Mouse (Mus musculus) lung, postnatal 0 days (tissue): Measurements from ENCODE around the gene Gm10837. TPM values are rescaled to one million over a fixed set of nuclear protein-coding genes. Genes with fewer than 3 reads are reported as not detected.

Source experiments
- ATAC-seq: fragments of 200-750 bp; cut with Nextera tagmentation; 2 replicates; pipeline ENCODE4 v1.8.0; 2017; ENCODE audit warnings: moderate library complexity
- DNase-seq: peaks from one replicate; pipeline ENCODE4 v3.0.0-alpha.2; 2016; ENCODE audit warnings: low spot score
- H3K27ac ChIP-seq: fragments of 300-500 bp; sonication (generic); 2 replicates; pipeline ENCODE4 v1.5.1; 2014; ENCODE audit warnings: antibody characterized with exemption, mild to moderate bottlenecking, low read length, mixed read lengths
- H3K27me3 ChIP-seq: fragments of 300-500 bp; sonication (generic); replicated peaks from 2 replicates; pipeline ENCODE4 v1.6.1; 2014; ENCODE audit warnings: low read length, mixed read lengths; ENCODE audit not compliant: insufficient read depth
- H3K36me3 ChIP-seq: fragments of 300-500 bp; sonication (generic); 2 replicates; pipeline ENCODE4 v1.6.1; 2014; ENCODE audit warnings: low read length, mixed read lengths; ENCODE audit not compliant: insufficient read depth
- H3K4me1 ChIP-seq: fragments of 300-500 bp; sonication (generic); 2 replicates; pipeline ENCODE4 v1.6.1; 2014; ENCODE audit warnings: antibody characterized with exemption, low read depth, low read length, mixed read lengths; ENCODE audit not compliant: insufficient read depth
- H3K4me2 ChIP-seq: fragments of 300-500 bp; sonication (generic); replicated peaks from 2 replicates; pipeline ENCODE4 v1.6.1; 2014; ENCODE audit warnings: low read depth, mild to moderate bottlenecking, low read length, moderate library complexity, mixed read lengths
- H3K4me3 ChIP-seq: fragments of 300-500 bp; sonication (generic); 2 replicates; pipeline ENCODE4 v1.5.1; 2014; ENCODE audit warnings: low read depth, low read length
- H3K9ac ChIP-seq: fragments of 300-500 bp; sonication (generic); replicated peaks from 2 replicates; pipeline ENCODE4 v1.6.1; 2014; ENCODE audit warnings: low read depth, mild to moderate bottlenecking
- H3K9me3 ChIP-seq: fragments of 300-500 bp; sonication (generic); 2 replicates; pipeline ENCODE4 v1.6.1; 2016; ENCODE audit warnings: low read length, mixed read lengths
- CTCF ChIP-seq: IDR thresholded peaks from 2 replicates; pipeline ENCODE4 v1.5.1; 2016; ENCODE audit warnings: antibody characterized with exemption, mild to moderate bottlenecking
- EP300 ChIP-seq: IDR thresholded peaks from 2 replicates; pipeline ENCODE4 v1.6.1; 2016; ENCODE audit warnings: antibody characterized with exemption, mild to moderate bottlenecking, control low read depth
- WGBS: fragments of 180-500 bp; shearing (Covaris S2); extraction: QIAGEN DNeasy Blood & Tissue Kit; methylation state at CpG from one replicate; pipeline ENCODE4 v1.1.7; 2014; 5-methylcytosine and 5-hydroxymethylcytosine counted together
- polyA plus RNA-seq: library from polyadenylated mRNA; unstranded; fragments of >200 nt; fragmentation: Nextera tagmentation; extraction: Ambion mirVana; gene quantifications from 2 replicates; pipeline ENCODE4 v1.2.1, GENCODE M21; 2015

Gm10837 gene
- polyA plus RNA-seq, 1 experiment from 2014 or later = not detected

- 3% methylated on average over 28 of the region's 28 CpGs for WGBS
- no peak overlapping the region for H3K4me2 ChIP-seq
- 0 out of 2 replicates have a peak, but pooled peaks cover 7% of the 10 kb centered on the region for H3K4me1 ChIP-seq
- H3K36me3 ChIP-seq = no peaks in the 10 kb centered on the region
- H3K4me3 ChIP-seq = no peak overlapping the region
- H3K27me3 ChIP-seq = peaks cover 98% of the 10 kb centered on the region
- no peak for TF ChIP-seq CTCF
- TF ChIP-seq EP300 = no peak
- no peak for ATAC-seq
- no peaks in the 10 kb centered on the region for H3K9me3 ChIP-seq
- H3K27ac ChIP-seq = no peak overlapping the region
- H3K9ac ChIP-seq = no peak overlapping the region
- DNase-seq = no peak
These were observed 21.2 kb upstream of the Gm10837 start for GRCm38 (mm10) chr14:122468971-122469755.

DNA sequence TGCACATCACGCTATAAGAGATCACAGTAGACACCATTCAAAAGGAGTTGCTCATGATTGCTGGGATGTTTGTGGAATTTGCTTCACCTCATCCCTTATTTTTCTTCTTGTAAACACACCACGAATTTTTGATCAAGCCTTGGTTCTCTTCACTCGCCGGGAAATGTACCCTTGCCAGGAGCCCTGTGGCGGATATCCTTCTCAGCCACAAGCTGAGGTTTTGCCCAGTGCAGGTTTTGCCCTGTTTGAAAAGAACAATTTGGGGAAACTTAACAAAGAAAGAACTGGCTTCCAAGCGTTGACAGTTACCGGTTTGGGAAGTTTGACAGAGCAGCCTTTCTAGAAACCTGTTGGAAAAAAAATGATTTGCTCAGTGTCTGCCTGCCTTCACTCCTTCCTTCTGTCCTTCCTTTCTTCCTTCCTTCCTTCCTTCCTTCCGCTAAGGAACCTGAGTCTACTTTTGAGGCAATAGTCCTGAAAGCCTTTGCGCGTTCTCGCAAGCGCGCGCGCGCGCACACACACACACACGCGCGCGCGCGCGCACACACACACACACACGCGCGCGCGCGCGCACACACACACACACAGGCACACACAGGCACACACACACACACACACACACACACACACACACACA lies 18.8 kb upstream of the Gm10837 start:
- Histone ChIP-seq H3K4me3 (no peak overlapping the region), H3K4me1 (peaks cover 7% of the 10 kb centered on the region), H3K4me2 (no peak overlapping the region), H3K36me3 (no peaks in the 10 kb centered on the region), H3K9me3 (no peaks in the 10 kb centered on the region), H3K27me3 (peaks cover 97% of the 10 kb centered on the region), H3K9ac (no peak overlapping the region), H3K27ac (no peak overlapping the region)
- WGBS = 9% methylated on average over 31 of the region's 31 CpGs
- no peak for ATAC-seq
- TF ChIP-seq CTCF (no peak), EP300 (no peak)
- DNase-seq = no peak

DNA sequence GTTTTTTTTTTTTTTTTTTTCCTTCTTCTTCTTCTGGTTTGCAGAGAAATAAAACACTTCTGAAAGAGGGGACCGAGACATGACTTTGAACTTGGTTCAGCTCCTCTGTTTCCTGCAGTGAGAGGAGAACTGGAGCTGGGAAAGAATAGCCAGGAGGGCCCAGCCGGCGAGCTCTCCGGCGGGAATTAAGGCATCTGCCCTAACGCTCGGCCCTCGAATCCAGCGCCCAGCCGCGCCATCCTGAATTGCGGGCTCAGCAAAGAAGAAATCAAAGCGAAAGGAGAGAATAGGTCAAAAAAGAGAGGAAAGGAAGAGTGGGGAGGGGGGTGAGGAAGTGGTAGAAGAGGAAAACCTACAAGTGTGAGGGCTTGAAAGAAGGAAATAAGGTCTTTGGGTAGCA lies 18.2 kb upstream of the Gm10837 start:
- Histone ChIP-seq H3K27ac (no peak overlapping the region), H3K4me2 (no peak overlapping the region), H3K4me1 (peaks cover 7% of the 10 kb centered on the region), H3K9ac (no peak overlapping the region), H3K9me3 (no peaks in the 10 kb centered on the region), H3K36me3 (no peaks in the 10 kb centered on the region), H3K4me3 (no peak overlapping the region), H3K27me3 (peaks cover 97% of the 10 kb centered on the region)
- WGBS = 2% methylated on average over 13 of the region's 13 CpGs
- TF ChIP-seq EP300 = no peak
- no peak for TF ChIP-seq CTCF
- DNase-seq = no peak
- no peak for ATAC-seq

GRCm38 (mm10) chr14:122472647-122473046 lies 17.7 kb upstream of the Gm10837 start:
- Histone ChIP-seq H3K4me3 (no peak overlapping the region), H3K27me3 (peaks cover 97% of the 10 kb centered on the region), H3K9me3 (no peaks in the 10 kb centered on the region), H3K9ac (no peak overlapping the region), H3K36me3 (no peaks in the 10 kb centered on the region), H3K4me2 (no peak overlapping the region), H3K27ac (no peak overlapping the region), H3K4me1 (peaks cover 7% of the 10 kb centered on the region)
- DNase-seq (no peak), ATAC-seq (no peak)
- WGBS = 4% methylated on average over 5 of the region's 5 CpGs
- no peak for TF ChIP-seq EP300
- no peak for TF ChIP-seq CTCF

- Histone ChIP-seq H3K4me2 (no peak overlapping the region), H3K36me3 (no peaks in the 10 kb centered on the region), H3K9me3 (no peaks in the 10 kb centered on the region), H3K27ac (no peak overlapping the region), H3K27me3 (peaks cover 97% of the 10 kb centered on the region), H3K9ac (no peak overlapping the region), H3K4me1 (peaks cover 7% of the 10 kb centered on the region), H3K4me3 (no peak overlapping the region)
- no peak for TF ChIP-seq CTCF
- no peak for DNase-seq
- no peak for ATAC-seq
- WGBS = 3% methylated on average over 17 of the region's 17 CpGs
These were observed 17.1 kb upstream of the Gm10837 start for GRCm38 (mm10) chr14:122473211-122473751.

DNA sequence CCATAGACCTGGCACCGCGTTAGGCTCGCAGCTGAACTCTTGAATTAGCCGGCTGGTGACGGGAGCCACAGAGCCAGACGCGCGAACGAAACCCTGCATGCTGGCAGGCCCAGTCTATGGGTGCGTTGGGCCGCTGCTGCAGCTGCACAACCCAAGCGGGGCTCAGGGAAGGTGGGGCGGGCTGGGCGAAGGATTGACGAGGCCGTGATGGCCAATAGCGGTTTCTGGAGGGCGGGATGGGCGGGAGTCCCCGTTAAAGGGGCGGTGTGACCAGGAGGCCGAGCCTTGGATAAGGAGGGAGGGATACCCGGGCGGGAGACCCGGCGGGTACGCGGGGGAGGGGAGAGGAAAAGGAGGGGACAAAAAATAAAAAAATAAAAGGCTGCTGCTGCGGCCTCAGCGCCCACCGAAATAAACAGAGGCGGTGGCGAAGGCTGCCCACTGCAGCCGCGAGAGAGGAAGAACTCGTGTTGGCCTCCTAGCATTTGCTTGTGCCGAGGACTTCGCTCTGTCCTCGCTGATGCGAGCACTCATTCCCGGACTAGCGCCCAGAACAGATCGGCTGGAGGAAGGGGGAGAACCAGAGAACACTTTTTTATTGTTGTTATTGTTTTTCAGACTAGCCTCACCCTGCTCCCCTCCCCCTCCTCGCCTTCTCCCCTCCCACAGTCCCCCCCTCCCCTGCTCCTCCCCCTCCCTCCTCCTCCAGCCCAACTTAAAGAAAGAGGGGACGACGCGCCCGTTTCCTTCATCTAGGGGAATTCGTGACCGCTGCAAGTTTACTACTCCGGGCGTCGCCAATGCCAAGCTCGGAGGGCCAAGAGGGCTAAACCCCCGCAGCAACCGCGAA lies 16.1 kb upstream of the Gm10837 start:
- Histone ChIP-seq H3K9me3 (no peaks in the 10 kb centered on the region), H3K4me2 (peak overlapping the region; percentile 57), H3K4me3 (peak overlapping the region; percentile 35; the same call in 1 of the 2 replicates), H3K9ac (no peak overlapping the region), H3K27me3 (peaks cover 95% of the 10 kb centered on the region), H3K27ac (no peak overlapping the region), H3K36me3 (no peaks in the 10 kb centered on the region), H3K4me1 (peaks cover 7% of the 10 kb centered on the region)
- DNase-seq = no peak
- no peak; the same call in 1 of the 2 replicates for ATAC-seq
- TF ChIP-seq EP300 (no peak), CTCF (no peak)
- 3% methylated on average over 55 of the region's 57 CpGs for WGBS
